Mouse (Mus musculus): ENCODE results near the gene Upp2. TPM values are rescaled to one million over a fixed set of nuclear protein-coding genes. Genes with fewer than 3 reads are reported as not detected.

Upp2 gene
- total RNA-seq (2017): 1.6 TPM in 1 of 2 replicates, not detected in the other

DNA sequence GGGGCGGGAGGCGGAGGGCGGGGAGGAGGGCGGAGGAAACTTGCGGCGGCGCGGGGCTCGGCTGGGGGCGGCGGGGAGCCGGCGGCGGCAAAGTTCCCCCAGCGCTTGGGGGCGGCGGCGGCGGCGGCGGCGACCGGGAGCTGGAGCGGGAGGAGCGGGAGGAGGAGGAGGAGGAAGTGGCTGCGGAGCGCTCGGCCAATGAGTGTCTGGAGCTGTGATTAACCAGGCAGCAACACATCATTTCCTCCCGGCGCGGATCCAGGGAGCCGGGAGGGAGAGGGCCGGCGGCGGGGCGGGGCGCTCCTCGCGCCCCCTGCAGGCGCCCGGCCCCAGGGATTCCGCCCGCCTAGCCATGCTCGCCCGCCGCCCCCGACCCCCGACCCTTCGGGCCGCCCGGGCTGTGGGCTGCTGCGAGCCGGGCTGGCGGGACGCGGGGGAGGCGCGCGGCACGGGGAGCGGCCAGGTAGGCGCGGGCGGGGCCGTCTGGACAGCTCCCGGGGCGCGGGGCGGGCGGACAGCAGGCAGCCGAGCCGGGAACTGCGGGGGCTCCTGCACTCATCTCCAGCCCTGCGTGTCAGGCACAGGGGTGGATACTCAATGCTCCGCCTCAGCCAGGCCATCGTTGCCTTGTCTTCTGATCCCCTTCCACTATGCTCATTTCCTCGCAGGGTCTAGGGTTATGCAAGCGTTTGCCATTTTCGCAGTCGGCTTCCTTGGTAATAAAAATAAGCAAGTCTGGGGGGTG, at the start of gene Upp2, which contains the start of gene Acvr1:
Gene Upp2 (plus strand): TSS at position 233 of the 745 bp plus-strand sequence.
Gene Acvr1 (minus strand): TSS at position 92 of the 745 bp plus-strand sequence.
- peak; percentile 65 to 84 for ATAC-seq (replicated peaks in 1 of 2; ENCODE audit: insufficient read depth in 1 of 2, low FRiP score in 2 of 2, low TSS enrichment in 1 of 2, low read depth in 1 of 2, poor library complexity in 2 of 2, severe bottlenecking in 2 of 2)

DNA sequence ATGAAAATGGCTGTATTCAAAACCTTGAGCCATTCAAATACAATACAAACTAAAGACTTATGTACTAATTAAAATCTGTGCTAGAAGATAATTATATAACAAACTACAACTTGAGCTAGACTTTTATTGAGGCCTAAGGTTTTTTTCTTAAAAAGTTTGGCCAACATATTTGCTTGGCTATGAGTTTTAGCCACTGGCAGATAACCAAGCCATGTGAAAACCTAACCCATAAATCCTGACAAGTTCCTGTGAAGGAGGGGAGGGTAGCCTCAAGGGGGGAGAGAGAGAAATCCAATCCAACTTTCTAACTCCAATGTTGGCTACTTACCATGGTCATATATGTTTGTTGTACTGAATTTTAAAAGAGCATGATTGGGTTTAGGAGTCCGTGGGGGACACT, 48.6 kb upstream of the Upp2 start:
- no peak for ATAC-seq (replicated peaks in 1 of 2; ENCODE audit: insufficient read depth in 1 of 2, low FRiP score in 2 of 2, low TSS enrichment in 1 of 2, low read depth in 1 of 2, poor library complexity in 2 of 2, severe bottlenecking in 2 of 2)

DNA sequence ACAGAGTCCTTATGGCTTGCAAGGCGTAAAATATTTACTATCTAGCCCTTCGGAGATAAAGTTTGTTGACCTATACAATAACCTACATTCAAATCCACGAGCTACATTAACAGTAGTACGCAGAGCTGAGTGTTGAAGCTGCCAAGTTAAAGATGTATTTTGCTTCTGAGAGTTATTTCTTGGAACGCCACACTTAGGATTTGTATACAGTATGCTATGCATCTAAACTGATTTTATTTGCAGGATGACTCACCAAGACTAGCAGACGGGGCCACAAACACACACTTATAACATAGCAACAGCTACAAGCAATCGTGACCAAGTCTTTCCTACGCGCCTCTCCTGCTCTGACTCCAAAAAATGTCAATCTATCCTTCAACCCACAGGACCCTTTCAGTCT, 46.4 kb upstream of the Upp2 start:
- no peak for ATAC-seq (replicated peaks in 1 of 2; ENCODE audit: insufficient read depth in 1 of 2, low FRiP score in 2 of 2, low TSS enrichment in 1 of 2, low read depth in 1 of 2, poor library complexity in 2 of 2, severe bottlenecking in 2 of 2)

DNA sequence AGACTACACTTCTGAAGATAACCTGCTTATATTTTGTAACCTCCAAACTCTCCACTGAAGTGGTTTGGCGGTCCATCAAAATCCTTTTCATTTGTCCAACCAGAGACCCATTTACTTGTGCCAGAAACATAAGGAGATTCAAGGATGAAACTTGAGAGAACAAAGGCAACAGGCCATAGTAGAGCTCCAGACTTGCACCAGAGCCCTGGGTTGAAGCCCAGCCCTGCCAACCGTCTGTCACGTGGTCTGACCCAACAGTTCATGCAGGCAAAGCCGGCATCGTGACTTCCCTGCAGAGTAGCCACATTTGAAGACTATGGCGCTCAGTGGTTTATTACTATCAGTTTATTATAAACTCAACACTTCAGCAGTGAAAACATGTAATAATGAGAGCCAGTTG, 45.5 kb upstream of the Upp2 start:
- ATAC-seq (replicated peaks in 1 of 2; ENCODE audit: insufficient read depth in 1 of 2, low FRiP score in 2 of 2, low TSS enrichment in 1 of 2, low read depth in 1 of 2, poor library complexity in 2 of 2, severe bottlenecking in 2 of 2): no peak

DNA sequence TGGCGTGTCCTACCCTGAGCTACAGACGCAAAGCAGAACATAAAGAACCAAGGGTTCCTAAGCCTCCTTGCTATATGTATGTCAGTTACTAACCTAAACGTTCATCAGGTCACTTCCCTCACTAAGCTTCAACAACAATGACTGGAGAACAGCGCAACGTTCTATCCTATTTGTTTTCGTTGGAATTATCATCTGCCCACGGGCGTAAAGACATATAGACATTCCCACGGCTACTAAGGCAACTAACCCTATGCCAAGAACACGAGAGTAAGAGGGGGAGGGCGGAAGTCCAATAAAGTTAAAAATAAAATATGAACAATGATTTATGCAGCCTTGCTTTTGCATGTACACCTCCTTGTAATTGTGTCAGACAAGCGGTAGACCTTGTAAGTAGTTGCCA, 44.0 kb upstream of the Upp2 start:
- ATAC-seq (replicated peaks in 1 of 2; ENCODE audit: insufficient read depth in 1 of 2, low FRiP score in 2 of 2, low TSS enrichment in 1 of 2, low read depth in 1 of 2, poor library complexity in 2 of 2, severe bottlenecking in 2 of 2): no peak

DNA sequence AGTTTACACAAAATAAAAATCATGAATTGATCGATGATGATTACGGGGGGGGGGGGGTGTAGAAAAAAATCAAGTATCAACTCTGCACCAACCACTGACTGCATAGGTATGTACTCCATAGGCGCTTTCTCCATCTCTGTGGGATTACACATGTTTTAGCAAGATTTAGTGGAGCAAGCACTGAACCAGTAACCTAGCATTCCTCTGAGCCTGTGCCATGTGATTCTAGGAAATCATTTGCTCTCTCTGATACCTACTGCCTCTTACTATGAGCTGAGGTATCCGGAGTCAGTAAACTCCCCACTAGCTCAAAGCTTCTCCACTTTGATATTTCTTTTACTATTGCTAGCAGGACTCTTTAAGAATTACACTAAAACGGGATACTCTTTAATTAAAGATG, 43.2 kb upstream of the Upp2 start:
- no peak for ATAC-seq (replicated peaks in 1 of 2; ENCODE audit: insufficient read depth in 1 of 2, low FRiP score in 2 of 2, low TSS enrichment in 1 of 2, low read depth in 1 of 2, poor library complexity in 2 of 2, severe bottlenecking in 2 of 2)

DNA sequence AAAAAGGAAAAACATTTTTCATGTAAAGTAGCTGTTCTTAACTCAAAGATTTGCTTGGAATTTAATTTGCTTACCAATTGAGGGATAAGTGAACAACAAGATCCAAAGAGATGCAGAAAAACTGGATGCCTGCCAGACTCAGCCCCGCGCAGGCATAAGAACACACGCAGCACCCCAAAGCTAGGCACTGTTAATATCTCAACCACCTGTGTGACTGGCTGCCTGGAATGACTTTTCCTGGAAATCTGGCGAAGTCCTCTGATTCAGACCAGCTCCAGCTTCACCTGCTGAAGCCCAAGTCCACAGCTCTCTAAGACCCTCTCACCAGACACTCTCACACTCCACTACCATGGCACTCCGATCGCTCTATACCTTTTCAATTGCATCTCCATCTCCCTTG, 42.7 kb upstream of the Upp2 start:
- no peak for ATAC-seq (replicated peaks in 1 of 2; ENCODE audit: insufficient read depth in 1 of 2, low FRiP score in 2 of 2, low TSS enrichment in 1 of 2, low read depth in 1 of 2, poor library complexity in 2 of 2, severe bottlenecking in 2 of 2)

DNA sequence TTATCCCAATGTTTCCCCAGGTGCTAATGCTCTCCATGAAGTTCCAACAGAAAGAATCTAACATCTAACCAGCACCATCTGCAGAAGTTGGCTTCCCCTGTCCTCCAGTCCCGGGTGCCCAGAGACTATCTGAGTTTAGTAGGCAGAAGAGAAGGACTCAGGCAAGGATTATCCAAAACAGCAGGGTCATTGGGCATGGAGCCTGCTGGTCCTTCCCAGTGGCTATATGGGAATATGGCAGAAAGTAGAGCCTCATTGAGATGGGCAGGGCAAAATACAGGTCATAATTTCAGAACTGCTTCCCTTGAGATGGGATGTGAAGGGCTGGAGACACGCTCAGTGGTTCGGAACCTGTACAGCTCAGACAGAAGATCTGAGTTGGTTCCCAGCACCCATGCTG, 39.3 kb upstream of the Upp2 start:
- ATAC-seq (replicated peaks in 1 of 2; ENCODE audit: insufficient read depth in 1 of 2, low FRiP score in 2 of 2, low TSS enrichment in 1 of 2, low read depth in 1 of 2, poor library complexity in 2 of 2, severe bottlenecking in 2 of 2): no peak

DNA sequence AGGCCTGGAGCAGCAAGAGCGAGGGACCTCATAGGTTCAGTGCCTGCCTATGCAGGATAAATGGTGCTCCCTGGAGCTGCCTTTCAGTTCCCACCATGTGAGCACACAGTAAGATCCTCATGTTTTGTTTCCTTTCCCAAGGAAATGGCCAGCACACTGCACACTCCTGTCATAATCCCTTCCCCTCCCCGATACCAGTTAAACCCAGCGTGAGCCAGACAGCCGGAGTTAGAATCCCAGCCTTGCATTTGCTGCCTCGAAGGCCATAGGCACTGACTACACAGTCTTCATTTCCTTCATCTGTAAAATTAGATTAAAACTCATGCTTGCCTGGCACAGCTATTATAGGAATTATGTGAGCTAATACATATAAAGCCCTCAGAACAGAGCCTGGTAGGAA, 37.7 kb upstream of the Upp2 start:
- no peak for ATAC-seq (replicated peaks in 1 of 2; ENCODE audit: insufficient read depth in 1 of 2, low FRiP score in 2 of 2, low TSS enrichment in 1 of 2, low read depth in 1 of 2, poor library complexity in 2 of 2, severe bottlenecking in 2 of 2)

DNA sequence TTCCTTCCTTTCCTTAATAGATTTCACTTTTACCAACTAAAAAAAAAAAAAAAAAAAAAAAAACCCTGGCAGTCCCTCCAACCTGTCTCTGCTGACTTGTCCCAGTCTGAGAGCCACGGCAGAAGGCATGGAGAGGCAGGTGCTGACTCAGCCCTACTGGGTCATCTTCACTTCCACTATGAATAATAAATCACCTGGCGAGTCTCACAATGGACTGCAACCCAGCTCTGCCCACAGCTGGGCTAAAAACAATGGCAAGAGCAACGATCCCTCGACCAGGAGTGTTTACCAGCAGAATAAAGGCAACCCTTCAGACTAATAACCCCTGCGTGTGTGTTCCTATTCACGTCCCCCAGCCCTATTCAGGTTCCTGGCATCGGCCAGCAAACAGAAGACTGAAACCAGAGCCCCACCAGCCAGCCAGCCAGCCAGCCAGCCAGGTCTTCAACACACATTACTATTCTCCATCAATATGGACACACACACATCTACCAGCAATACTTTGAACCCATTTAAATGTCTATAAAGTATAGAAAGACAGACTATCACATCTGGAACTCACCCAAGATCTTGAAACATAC, 37.1 kb upstream of the Upp2 start:
- ATAC-seq (replicated peaks in 1 of 2; ENCODE audit: insufficient read depth in 1 of 2, low FRiP score in 2 of 2, low TSS enrichment in 1 of 2, low read depth in 1 of 2, poor library complexity in 2 of 2, severe bottlenecking in 2 of 2): no peak

DNA sequence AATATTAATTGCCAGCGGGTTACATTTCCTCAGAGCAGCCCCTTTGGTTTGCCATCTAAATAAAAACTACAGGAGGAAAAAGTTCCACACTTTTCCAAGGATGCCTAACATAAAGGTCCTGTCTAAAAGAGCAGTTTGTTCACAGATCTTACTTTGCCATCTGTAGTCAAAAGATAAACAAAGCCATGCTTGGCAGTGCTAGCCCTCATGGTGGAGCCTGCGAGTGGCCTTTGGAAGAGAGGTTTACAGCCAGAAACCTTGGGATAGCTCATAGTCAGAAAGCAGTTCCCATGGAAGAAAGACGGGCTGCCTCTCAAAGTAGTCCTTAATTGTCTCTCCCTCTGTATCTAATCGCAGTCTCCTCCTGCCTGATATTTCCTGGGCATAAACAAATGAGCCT, 36.6 kb upstream of the Upp2 start:
- no peak for ATAC-seq (replicated peaks in 1 of 2; ENCODE audit: insufficient read depth in 1 of 2, low FRiP score in 2 of 2, low TSS enrichment in 1 of 2, low read depth in 1 of 2, poor library complexity in 2 of 2, severe bottlenecking in 2 of 2)

DNA sequence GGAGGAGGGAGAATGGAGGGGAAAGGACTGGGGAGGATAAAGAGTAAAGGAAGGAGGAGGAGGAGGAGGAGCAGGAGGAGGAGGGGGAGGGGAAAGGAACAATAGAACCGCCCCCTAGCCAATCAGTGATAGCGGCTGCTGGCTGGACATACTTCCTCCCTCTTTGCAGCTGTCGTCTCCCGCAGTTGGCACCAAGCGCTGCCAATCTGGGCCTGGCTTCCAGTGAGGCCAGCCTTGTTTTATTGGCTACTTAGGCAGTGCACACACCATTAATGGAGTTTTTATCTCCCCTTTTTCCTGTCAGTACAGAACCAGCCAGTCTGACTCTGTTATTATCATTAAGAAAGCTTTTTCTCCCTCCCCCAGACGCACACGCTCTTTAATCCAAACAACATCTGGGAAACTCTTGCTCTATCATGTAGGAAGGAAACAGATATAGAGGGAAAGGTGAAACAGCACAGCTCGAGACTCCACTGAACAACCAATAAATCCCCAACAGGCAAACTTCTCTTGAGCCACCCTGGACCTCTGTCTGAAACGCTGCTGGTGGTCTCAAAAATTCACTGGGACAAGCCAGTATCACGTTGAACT, 34.7 kb upstream of the Upp2 start:
- ATAC-seq (replicated peaks in 1 of 2; ENCODE audit: insufficient read depth in 1 of 2, low FRiP score in 2 of 2, low TSS enrichment in 1 of 2, low read depth in 1 of 2, poor library complexity in 2 of 2, severe bottlenecking in 2 of 2): peak; percentile 23 to 24; a peak in 1 of 4 replicates

DNA sequence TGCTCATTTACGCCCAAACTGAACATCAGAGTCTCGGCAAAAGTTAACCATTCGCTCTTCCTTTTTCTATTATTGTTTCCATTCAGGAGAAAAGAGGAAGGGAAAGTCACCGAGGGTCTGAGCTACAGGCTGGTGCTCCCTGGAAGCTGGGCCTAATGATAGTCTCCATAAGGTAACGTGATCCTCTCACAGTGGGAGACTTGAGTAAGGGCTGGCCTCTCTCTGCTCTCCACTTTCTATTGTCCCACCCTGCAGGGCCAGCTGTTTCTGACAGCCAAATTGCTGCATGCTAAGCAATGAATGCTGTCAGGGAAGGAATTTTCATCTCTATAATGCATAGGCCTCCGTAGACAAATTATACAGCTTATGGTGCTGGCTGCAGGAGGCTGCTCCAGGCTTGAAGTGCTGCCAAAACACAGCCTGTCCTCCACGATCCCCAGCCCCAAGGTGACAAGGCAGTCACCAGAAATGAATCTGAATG, 33.5 kb upstream of the Upp2 start:
- no peak for ATAC-seq (replicated peaks in 1 of 2; ENCODE audit: insufficient read depth in 1 of 2, low FRiP score in 2 of 2, low TSS enrichment in 1 of 2, low read depth in 1 of 2, poor library complexity in 2 of 2, severe bottlenecking in 2 of 2)

DNA sequence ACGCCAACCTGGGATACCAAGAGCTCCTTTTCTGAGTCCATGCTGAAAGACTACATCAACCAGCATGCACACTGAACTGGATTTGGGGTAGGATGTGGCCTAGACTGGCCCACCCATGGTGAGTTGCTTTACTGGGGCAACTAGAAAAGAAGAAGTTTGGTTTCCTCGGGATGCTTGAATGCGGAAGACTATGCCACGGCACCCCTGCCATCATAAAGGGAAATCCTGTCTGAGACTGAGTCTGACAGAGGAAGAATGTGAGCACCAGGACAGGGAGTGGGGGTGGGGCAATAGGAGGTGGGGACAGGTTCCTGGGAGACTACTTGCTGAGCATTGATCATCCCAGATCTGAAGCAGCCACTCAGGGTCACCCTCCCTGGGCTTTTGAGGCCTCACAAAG, 32.7 kb upstream of the Upp2 start:
- peak; percentile 89 to 92 for ATAC-seq (replicated peaks in 1 of 2; ENCODE audit: insufficient read depth in 1 of 2, low FRiP score in 2 of 2, low TSS enrichment in 1 of 2, low read depth in 1 of 2, poor library complexity in 2 of 2, severe bottlenecking in 2 of 2)

DNA sequence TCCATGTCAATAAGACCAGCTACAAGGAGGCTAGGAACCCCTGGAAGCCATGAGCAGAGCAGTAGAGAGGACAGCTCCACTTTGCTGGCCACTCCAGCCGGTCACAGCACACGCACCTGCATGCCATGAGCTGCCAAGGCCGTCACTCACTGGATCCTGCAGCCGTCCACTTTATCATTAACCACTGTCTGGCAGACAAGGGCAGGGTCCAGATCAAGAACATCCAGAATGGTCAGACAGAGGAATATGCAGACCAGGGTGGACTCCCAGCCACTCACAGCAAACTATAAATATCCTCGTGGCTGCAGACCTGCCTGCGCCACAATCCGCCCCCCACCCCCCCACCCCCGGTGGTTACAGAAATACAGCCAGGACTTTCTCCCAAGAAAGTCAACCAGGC, 31.9 kb upstream of the Upp2 start:
- ATAC-seq (replicated peaks in 1 of 2; ENCODE audit: insufficient read depth in 1 of 2, low FRiP score in 2 of 2, low TSS enrichment in 1 of 2, low read depth in 1 of 2, poor library complexity in 2 of 2, severe bottlenecking in 2 of 2): no peak

DNA sequence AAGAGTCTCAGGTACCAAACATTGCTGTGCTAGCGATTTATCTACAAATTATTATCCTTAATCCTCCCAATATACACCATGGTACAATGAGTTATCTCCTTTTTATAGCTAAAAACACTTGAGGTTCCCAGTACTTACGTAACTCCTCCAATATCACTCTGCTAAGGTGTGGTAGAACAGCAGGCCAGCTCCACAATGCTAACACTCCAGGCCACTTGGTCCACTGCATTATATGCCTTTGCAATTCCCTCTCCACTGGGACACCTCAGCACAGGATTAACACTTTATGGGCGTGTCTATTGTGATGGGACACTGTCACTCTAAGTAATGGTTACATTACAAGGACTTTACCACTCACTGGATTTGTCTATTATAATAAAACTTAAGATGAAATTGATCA, 30.3 kb upstream of the Upp2 start:
- ATAC-seq (replicated peaks in 1 of 2; ENCODE audit: insufficient read depth in 1 of 2, low FRiP score in 2 of 2, low TSS enrichment in 1 of 2, low read depth in 1 of 2, poor library complexity in 2 of 2, severe bottlenecking in 2 of 2): no peak

DNA sequence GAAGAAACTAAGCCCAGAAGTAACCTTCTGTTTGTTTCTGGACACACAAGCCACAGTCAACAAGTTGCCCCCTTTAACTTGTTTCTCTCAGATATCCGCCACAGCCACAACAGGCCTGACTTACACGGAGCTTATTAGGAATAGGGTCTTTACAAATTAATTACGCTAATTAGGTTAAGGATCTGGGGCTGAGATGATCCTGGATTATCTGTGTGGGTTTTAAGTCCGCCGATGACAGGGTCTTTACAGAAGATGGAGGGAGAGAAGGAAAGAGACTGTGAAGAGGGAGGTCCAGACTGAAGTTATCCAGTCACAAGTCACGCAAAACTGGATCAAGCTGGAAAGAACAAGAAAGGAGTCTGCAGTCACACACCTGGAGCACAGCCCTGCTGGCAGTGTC, 28.9 kb upstream of the Upp2 start:
- ATAC-seq (replicated peaks in 1 of 2; ENCODE audit: insufficient read depth in 1 of 2, low FRiP score in 2 of 2, low TSS enrichment in 1 of 2, low read depth in 1 of 2, poor library complexity in 2 of 2, severe bottlenecking in 2 of 2): no peak

DNA sequence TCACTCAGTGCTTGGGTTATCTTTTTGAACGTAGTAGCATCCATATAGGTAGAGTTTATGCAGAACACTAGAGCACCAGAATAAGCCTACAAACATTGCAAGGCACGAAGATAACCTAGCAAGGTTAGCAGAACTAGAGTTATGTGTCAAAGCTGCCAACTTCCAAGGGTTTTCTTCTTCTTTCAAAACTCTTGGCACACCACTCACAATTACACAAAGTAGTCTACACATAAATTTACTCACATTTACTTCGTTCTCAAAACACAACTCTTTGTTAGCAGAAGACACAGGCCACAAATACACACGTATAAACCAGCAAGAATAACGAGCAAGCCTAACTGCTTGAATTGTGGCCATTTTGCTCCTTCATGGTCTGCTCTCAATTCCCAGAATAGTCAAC, 23.8 kb upstream of the Upp2 start:
- no peak for ATAC-seq (replicated peaks in 1 of 2; ENCODE audit: insufficient read depth in 1 of 2, low FRiP score in 2 of 2, low TSS enrichment in 1 of 2, low read depth in 1 of 2, poor library complexity in 2 of 2, severe bottlenecking in 2 of 2)

DNA sequence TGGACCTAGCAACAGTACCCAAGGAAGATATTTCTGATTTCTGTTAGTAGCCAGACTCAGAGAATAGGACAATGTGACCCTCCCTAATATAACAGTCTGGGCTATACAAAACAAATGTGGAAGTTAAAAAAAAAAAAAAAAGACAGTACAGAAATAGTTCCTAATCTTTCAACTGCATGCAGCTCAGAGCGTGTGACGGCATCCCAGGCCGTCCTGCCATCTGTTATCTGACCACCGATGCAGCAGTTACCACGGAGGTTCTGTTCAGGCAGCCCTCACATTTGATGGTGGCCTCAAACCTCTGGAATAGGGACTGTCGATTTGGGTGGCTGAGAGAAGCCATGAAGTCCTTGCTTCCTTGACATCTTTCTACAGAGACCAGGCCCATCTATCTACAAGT, 22.7 kb upstream of the Upp2 start:
- ATAC-seq (replicated peaks in 1 of 2; ENCODE audit: insufficient read depth in 1 of 2, low FRiP score in 2 of 2, low TSS enrichment in 1 of 2, low read depth in 1 of 2, poor library complexity in 2 of 2, severe bottlenecking in 2 of 2): peak; percentile 36 to 37; a peak in 3 of 4 replicates

All from hematopoietic stem cell, adult 5-6 weeks (primary cell).